Mouse (Mus musculus) layer of hippocampus, adult 9-10 months (tissue): ENCODE measurements around the gene Arg1.

Experiments
- DNase-seq: peaks from one replicate; pipeline ENCODE4 v3.0.0; 2022; ENCODE audit warnings: low spot score

The Arg1 gene

DNA sequence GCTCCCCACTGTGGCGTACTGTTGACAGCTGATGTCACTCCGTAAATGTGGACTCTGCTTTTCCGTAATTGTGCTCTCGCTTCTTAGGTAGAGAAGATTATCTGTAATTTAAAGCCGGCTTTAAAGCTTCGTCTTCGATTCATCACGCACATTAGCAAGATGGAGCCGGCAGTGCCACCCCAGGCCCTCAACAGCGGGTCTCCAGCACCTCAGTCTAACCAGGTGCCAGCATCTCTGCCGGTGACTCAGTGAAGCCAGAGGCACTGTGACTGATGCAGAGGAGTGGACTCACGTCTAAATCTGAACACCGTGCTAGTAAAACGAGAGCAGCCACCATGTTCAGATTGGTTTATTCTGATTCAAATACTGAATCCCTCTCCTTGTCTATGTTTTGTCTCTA lies 14.7 kb downstream of the Arg1 start:
- no peak for DNase-seq

DNA sequence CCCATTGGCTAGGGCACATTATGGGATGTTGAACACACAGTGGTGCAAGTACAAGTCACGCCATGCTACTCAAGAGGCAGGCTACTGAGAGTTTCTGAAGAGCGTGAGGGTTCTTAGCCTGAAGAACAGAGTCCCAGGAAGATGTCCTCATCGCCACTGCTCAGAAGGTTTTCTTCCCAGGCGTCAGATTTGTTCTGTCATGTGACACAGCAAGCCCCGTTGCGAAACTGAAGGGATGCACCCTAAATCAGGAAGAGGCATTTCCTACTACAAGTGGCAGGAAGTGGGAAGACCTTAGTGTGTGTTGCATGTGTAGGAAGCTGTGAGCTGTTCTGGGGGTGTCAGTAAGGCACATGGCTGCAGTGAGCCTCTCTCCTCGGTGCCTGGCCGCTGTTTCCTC lies 16.1 kb downstream of the Arg1 start:
- DNase-seq: no peak

DNA sequence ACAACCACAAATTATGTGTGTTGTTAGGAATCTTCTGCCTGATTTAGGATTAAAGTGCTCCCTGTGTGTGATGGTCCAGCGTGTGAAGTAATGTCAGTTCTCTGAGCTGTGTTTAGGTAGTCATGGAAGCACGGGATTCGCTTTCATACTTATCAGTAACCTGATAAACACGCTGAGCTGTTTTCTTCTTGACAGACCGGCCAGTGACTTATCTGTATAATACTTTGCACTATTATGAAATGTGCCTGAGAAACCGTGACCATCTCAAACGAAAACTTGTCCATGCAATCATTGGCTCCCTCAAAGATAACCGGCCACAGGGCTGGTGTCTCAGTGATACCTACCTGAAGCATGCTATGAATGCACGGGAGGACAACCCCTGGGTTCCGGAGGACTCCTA lies 21.7 kb downstream of the Arg1 start:
- DNase-seq: no peak

DNA sequence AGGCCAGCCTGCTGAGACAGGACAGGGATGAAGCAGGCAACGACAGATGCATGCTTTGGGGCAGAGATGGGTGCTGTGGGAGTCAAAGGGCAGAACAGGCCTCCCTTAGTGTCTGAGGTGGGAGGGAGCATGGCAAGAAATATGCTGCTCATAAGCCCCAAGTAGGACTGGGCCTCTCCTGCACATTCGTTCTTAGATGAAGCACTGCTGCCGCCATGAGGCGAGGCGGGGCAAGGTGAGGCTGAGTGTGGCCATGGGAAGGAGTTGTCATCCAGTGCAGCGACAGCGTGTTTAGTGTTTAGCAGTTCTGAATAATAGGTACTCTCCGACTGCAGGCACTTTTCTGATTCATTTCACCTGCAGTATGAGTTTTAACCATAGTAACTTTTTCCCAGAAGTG lies 31.4 kb downstream of the Arg1 start:
- no peak for DNase-seq

DNA sequence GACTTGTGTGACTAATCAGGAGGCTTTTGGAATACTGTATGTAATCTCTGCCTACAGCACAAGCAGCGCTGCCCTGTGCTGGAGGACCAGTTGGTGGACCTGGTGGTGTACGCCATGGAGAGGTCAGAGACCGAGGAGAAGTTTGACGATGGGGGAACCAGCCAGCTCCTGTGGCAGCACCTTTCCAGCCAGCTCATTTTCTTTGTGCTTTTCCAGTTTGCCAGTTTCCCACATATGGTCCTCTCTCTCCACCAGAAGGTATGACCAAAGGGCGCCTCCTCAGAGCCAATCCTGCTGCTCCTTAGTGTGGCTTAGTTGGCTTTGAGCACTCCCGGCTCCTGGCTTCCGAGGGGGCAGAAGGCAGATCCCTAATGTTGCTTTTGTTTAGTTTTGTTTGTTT lies 38.9 kb downstream of the Arg1 start:
- DNase-seq: no peak

DNA sequence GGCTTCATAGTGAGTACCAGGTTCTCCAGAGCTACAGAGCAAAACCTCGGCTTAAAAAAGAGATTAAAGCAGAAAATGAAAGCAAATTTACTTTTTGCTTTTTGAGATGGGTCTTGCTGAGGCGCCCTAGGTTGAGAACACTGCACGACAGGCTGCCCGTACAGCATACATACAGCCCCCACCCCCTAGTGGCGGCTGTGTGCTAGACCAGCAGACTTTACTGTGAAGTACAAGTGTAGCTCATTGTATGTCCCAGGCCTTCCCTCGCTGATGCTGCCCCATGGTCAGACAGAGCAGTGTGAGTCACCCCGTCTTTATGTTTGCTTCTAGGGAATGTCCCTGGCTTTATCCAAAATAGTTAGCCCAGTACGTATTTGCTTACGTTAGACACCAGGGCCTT lies 41.3 kb downstream of the Arg1 start:
- no peak for DNase-seq

DNA sequence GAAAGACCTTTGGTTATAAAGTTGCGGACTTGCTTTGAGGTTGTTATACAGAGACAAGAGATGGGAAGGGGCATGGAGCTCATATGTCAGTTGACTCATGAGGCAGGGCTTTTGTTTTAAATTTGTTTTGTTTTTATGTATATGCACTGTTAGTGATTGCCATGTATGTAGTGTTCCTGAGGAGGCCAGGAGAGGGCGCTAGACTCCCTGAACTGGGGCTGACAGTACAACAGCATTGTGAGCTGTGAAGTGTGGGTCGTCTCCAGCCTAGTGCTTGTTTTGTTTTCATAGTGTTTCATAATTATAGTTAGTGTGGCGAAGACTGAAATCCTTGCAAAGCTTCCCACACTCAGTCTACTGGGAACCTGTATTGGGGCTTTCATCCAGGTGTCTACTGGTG lies 53.7 kb downstream of the Arg1 start:
- DNase-seq: no peak

DNA sequence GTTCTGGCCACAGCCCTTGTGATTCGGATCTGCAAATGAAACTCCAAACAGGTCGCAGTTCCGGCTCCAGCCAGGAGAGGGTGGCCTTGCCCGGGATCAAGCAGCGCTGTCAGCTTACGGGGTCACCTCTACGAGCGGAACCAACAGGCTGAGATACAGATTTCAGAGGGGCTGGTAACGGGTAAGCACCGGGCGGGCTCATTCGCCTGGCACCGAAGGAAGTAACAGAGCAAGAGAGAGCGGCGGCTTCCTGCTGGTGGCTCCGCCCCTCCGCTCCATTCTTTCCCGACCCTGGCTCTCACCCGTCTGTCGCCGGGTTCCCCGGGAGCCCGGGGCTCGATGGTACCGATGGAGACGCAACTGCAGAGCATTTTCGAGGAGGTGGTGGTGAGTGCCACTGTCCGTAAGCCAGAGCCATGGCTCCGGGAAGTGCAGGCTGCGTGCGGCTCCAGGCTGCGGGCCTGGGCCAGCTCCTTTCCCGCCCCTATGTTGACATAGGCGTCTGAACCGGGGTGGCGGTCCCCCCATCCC lies 57.5 kb downstream of the Arg1 start, which contains the start of gene Med23:
Gene Med23, plus strand, starts transcription at position 227 of the 531 bp plus-strand sequence.
- DNase-seq: peak; percentile 99
